ENCODE assay signal across 8 mouse cellular contexts in genomic region chr9:58489133-58489864, GRCm38 (mm10). TPM values are rescaled to one million over a fixed set of nuclear protein-coding genes. Genes with fewer than 3 reads are reported as not detected.
DNase-seq lines count a peak whose midpoint lies in the region; ATAC-seq and TF ChIP-seq lines count a peak whose summit lies in the region.

No protein-coding gene starts in this region.

- peak overlapping the region; percentile 77 for H3ac ChIP-seq in myocyte (ENCODE audit: control insufficient read depth, insufficient read length)

- ATAC-seq in cerebellum, adult (ENCODE audit: insufficient number of reproducible peaks, low FRiP score, low TSS enrichment): no peak
- ATAC-seq in lung, postnatal 0 days: no peak
- ATAC-seq in hindbrain, embryonic 14.5 days (ENCODE audit: low FRiP score): peak; percentile 47
- ATAC-seq in monocyte, adult 5-6 weeks (replicated peaks; ENCODE audit: insufficient number of reproducible peaks, low FRiP score, low TSS enrichment, poor library complexity, severe bottlenecking): no peak

- peak overlapping the region; percentile 60 for H3K4me3 ChIP-seq in lung, postnatal 0 days (ENCODE audit: low read depth, low read length)
- peak overlapping the region; percentile 77 for H3K4me3 ChIP-seq in hindbrain, embryonic 14.5 days (replicated peaks; ENCODE audit: low read length)
- H3K4me3 ChIP-seq in myocyte: peak overlapping the region; percentile 69

- H3K9me3 ChIP-seq in lung, postnatal 0 days (ENCODE audit: low read length): no peaks in the 10 kb centered on the region
- no peaks in the 10 kb centered on the region for H3K9me3 ChIP-seq in hindbrain, embryonic 14.5 days (ENCODE audit: control insufficient read depth, low read length)

- no peaks in the 10 kb centered on the region for H3K36me3 ChIP-seq in lung, postnatal 0 days (ENCODE audit: insufficient read depth, low read length)
- H3K36me3 ChIP-seq in hindbrain, embryonic 14.5 days (replicated peaks; ENCODE audit: control insufficient read depth, insufficient read depth): 0 out of 2 replicates have a peak, but pooled peaks cover 3% of the 10 kb centered on the region
- peaks cover 6% of the 10 kb centered on the region for H3K36me3 ChIP-seq in myocyte (ENCODE audit: control insufficient read depth, insufficient read depth)

- no peak for TF ChIP-seq POLR2A in myocyte (IDR thresholded peaks at IDR 0.05; ENCODE audit: insufficient read length, low read depth)

- no peak for TF ChIP-seq EP300 in lung, postnatal 0 days (IDR thresholded peaks at IDR 0.05)

- H3K4me1 ChIP-seq in lung, postnatal 0 days (ENCODE audit: insufficient read depth, low read depth, low read length): no peaks in the 10 kb centered on the region
- peaks cover 29% of the 10 kb centered on the region for H3K4me1 ChIP-seq in hindbrain, embryonic 14.5 days (replicated peaks; ENCODE audit: control insufficient read depth, insufficient read depth, low read length)

- no peak overlapping the region for H3K9ac ChIP-seq in lung, postnatal 0 days (replicated peaks; ENCODE audit: low read depth)
- H3K9ac ChIP-seq in hindbrain, embryonic 14.5 days: peak overlapping the region; percentile 93

- DNase-seq in cerebellum, adult 11-12 months: peak; percentile 57
- DNase-seq in lung, postnatal 0 days (ENCODE audit: low spot score): no peak
- DNase-seq in lung, adult 18-20 months: no peak
- peak; percentile 48 for DNase-seq in hindbrain, embryonic 14.5 days (ENCODE audit: low spot score)
- no peak for DNase-seq in left cerebral cortex, postnatal 36 days (ENCODE audit: low spot score in 2 of 2)

- no peak for TF ChIP-seq CTCF in lung, postnatal 0 days (IDR thresholded peaks at IDR 0.05)

- H3K4me2 ChIP-seq in lung, postnatal 0 days (replicated peaks; ENCODE audit: low read depth, low read length): peak overlapping the region; percentile 92
- peak overlapping the region; percentile 95 for H3K4me2 ChIP-seq in hindbrain, embryonic 14.5 days (replicated peaks)
- H3K4me2 ChIP-seq in myocyte (ENCODE audit: low read depth): peak overlapping the region; percentile 71

- intact Hi-C loops in left cerebral cortex, postnatal 36 days (cut with DNase I): loop anchor here (2.0 kb wide), 2 partner anchors 46 to 158 kb away; no protein-coding TSS in a partner anchor

- peaks cover 12% of the 10 kb centered on the region for H3K79me2 ChIP-seq in myocyte (ENCODE audit: control insufficient read depth, insufficient read depth)

- 7% methylated on average over 13 of the region's 13 CpGs for WGBS in lung, postnatal 0 days
- 0% methylated on average over 13 of the region's 13 CpGs for WGBS in hindbrain, embryonic 14.5 days

- peaks cover 7% of the 10 kb centered on the region for H3K27me3 ChIP-seq in lung, postnatal 0 days (replicated peaks; ENCODE audit: insufficient read depth, low read length)
- no peaks in the 10 kb centered on the region for H3K27me3 ChIP-seq in hindbrain, embryonic 14.5 days (ENCODE audit: control insufficient read depth, insufficient read depth, low read length)
- H3K27me3 ChIP-seq in myocyte (ENCODE audit: control insufficient read depth, insufficient read depth, insufficient read length): no peaks in the 10 kb centered on the region

- H3K27ac ChIP-seq in lung, postnatal 0 days (ENCODE audit: low read length): no peak overlapping the region
- H3K27ac ChIP-seq in hindbrain, embryonic 14.5 days: peak overlapping the region; percentile 90

TF ChIP-seq in myocyte, 11 proteins besides CTCF, POLR2A, EP300 and RAD21:
- TF ChIP-seq USF1 (IDR thresholded peaks at IDR 0.05; ENCODE audit: low read depth) (no peak), TCF12 (IDR thresholded peaks at IDR 0.05; ENCODE audit: insufficient read depth, poor library complexity, severe bottlenecking) (no peak), E2F4 (IDR thresholded peaks at IDR 0.05; ENCODE audit: insufficient read depth) (no peak), SRF (IDR thresholded peaks at IDR 0.05; ENCODE audit: control insufficient read depth, insufficient read length, low read depth) (no peak), POLR2AphosphoS2 (IDR thresholded peaks at IDR 0.05; ENCODE audit: insufficient read length, low read depth) (no peak), CEBPB (IDR thresholded peaks at IDR 0.05; ENCODE audit: insufficient read depth, poor library complexity, severe bottlenecking) (no peak), TCF3 (IDR thresholded peaks at IDR 0.05; ENCODE audit: insufficient read length, low read depth) (no peak), MYOD1 (IDR thresholded peaks at IDR 0.05; ENCODE audit: control insufficient read depth in 1 of 3, insufficient read length in 2 of 3, low read depth in 2 of 3) (no peak), MYOG (IDR thresholded peaks at IDR 0.05; ENCODE audit: control insufficient read depth in 1 of 3, insufficient read depth in 1 of 3, insufficient read length in 2 of 3, low read depth in 2 of 3) (no peak), MAX (IDR thresholded peaks at IDR 0.05; ENCODE audit: low read depth) (no peak), REST (IDR thresholded peaks at IDR 0.05; ENCODE audit: insufficient read depth, insufficient read length) (no peak)

RNA-seq across cellular contexts. Expression of gene Insyn1, which starts 0.9 kb away (rescaled TPM):
- 1.0 and 1.2 TPM in 2 replicates for polyA plus RNA-seq in lung, postnatal 0 days (2015; fragmentation: Nextera tagmentation; extraction: Ambion mirVana)
- 15.1 and 16.7 TPM in 2 replicates for polyA plus RNA-seq in hindbrain, embryonic 14.5 days (2014; fragmentation: Nextera tagmentation; extraction: Ambion mirVana)
- 40.5 TPM for polyA plus RNA-seq in myocyte (2012; fragmentation: generic; extraction: Trizol)
- 100 to 1,000 TPM; 218 to 232 TPM for total RNA-seq in left cerebral cortex, postnatal 36 days (2021)
- total RNA-seq in monocyte, adult 5-6 weeks (2017): not detected in 3 replicates

Comparison
In these comparisons a context has a peak if more than half of its experiments do, and no peak if none do; other contexts are left out.
1. DNase-seq: peak in cerebellum, adult 11-12 months (single experiment) and hindbrain, embryonic 14.5 days (single experiment); none in lung, postnatal 0 days (single experiment), lung, adult 18-20 months (0 of 2) and left cerebral cortex, postnatal 36 days (0 of 2).
2. Peak in every context shown above with its lines, with median percentiles within 50 percentile points of each other: H3K4me2 ChIP-seq and H3K4me3 ChIP-seq.